Mouse (Mus musculus) C2C12 (cell line): ENCODE measurements around the gene Prdm11.
A peak's percentile ranks its signal among the peaks of the same experiment; 100 is the strongest.

Experiments used
- CTCF ChIP-seq: IDR thresholded peaks from one replicate; pipeline ENCODE4 v1.5.1; 2011; ENCODE audit not compliant: control insufficient read depth, insufficient read depth, insufficient read length
- FOSL1 ChIP-seq: IDR thresholded peaks from one replicate; pipeline ENCODE4 v1.8.0; 2011; ENCODE audit warnings: mild to moderate bottlenecking, low read length; ENCODE audit not compliant: poor library complexity, insufficient read depth, severe bottlenecking

GRCm38 (mm10) chr2:92945125-92945746 lies 100.7 kb downstream of the Prdm11 start:
- TF ChIP-seq CTCF (no peak), FOSL1 (peak; percentile 94)
